Comparison of ENCODE assay signal across 12 mouse cellular contexts in genomic region chr17:3556251-3556650, GRCm38 (mm10). TPM values are rescaled to one million over a fixed set of nuclear protein-coding genes. Genes with fewer than 3 reads are reported as not detected.
DNase-seq lines count a peak whose midpoint lies in the region; ATAC-seq lines count a peak whose summit lies in the region.
"Had no signal": no experiment of that assay in that cellular context is flagged by ENCODE, and none has a peak within 500 bp of the region (broad histone marks: within the 10 kb centered on the region; RNA-seq: fewer than 3 reads in every experiment).

No protein-coding gene starts in this region.

- peak overlapping the region; percentile 73; the same call in 1 of the 2 replicates for H3K4me2 ChIP-seq in midbrain, embryonic 15.5 days
- no peak overlapping the region for H3K4me2 ChIP-seq in midbrain, embryonic 11.5 days
- H3K4me2 ChIP-seq in limb, embryonic 12.5 days = peak overlapping the region; percentile 62; the same call in 1 of the 2 replicates
- peak overlapping the region; percentile 58; the same call in 1 of the 2 replicates for H3K4me2 ChIP-seq in stomach, embryonic 16.5 days (ENCODE audit: low read depth, low read length)

- H3K27me3 ChIP-seq in heart, embryonic 10.5 days (ENCODE audit: insufficient read depth, poor library complexity, severe bottlenecking) = no peaks in the 10 kb centered on the region
- no peaks in the 10 kb centered on the region for H3K27me3 ChIP-seq in midbrain, embryonic 15.5 days (replicated peaks)
- no peaks in the 10 kb centered on the region for H3K27me3 ChIP-seq in midbrain, embryonic 11.5 days (ENCODE audit: control insufficient read depth, insufficient read depth, low read length)
- H3K27me3 ChIP-seq in limb, embryonic 12.5 days = no peaks in the 10 kb centered on the region
- no peaks in the 10 kb centered on the region for H3K27me3 ChIP-seq in stomach, embryonic 16.5 days (ENCODE audit: control insufficient read depth, insufficient read depth, low read length)
- H3K27me3 ChIP-seq: heart, embryonic 15.5 days had no signal

- DNase-seq in heart, embryonic 10.5 days (ENCODE audit: low spot score) = no peak
- DNase-seq in heart, adult 11 months = no peak
- no peak for DNase-seq in midbrain, embryonic 11.5 days (ENCODE audit: low spot score, missing footprints)
- no peak for DNase-seq in spleen, postnatal 36 days (ENCODE audit: low spot score in 2 of 2)
- DNase-seq: thymus, adult 18-20 months had no signal

- H3K27ac ChIP-seq in heart, embryonic 10.5 days = 0 out of 2 replicates have a peak overlapping the region, but pooled peaks have one; percentile 88
- no peak overlapping the region for H3K27ac ChIP-seq in midbrain, embryonic 15.5 days
- H3K27ac ChIP-seq in midbrain, embryonic 11.5 days (ENCODE audit: low read depth, low read length) = no peak overlapping the region
- H3K27ac ChIP-seq in limb, embryonic 12.5 days = no peak overlapping the region
- peak overlapping the region; percentile 91; the same call in 1 of the 2 replicates for H3K27ac ChIP-seq in stomach, embryonic 16.5 days (ENCODE audit: low read length)

- H3K9ac ChIP-seq in midbrain, embryonic 15.5 days = no peak overlapping the region
- no peak overlapping the region for H3K9ac ChIP-seq in midbrain, embryonic 11.5 days (ENCODE audit: low read length)
- H3K9ac ChIP-seq in limb, embryonic 12.5 days (replicated peaks) = no peak overlapping the region
- no peak overlapping the region for H3K9ac ChIP-seq in stomach, embryonic 16.5 days (ENCODE audit: low read length)

- H3K36me3 ChIP-seq in heart, embryonic 10.5 days = peaks cover 5% of the 10 kb centered on the region; the same call in 1 of the 2 replicates
- H3K36me3 ChIP-seq in midbrain, embryonic 15.5 days (replicated peaks) = no peaks in the 10 kb centered on the region
- H3K36me3 ChIP-seq in midbrain, embryonic 11.5 days (ENCODE audit: control insufficient read depth, insufficient read depth, low read length) = no peaks in the 10 kb centered on the region
- peaks cover 12% of the 10 kb centered on the region; the same call in 1 of the 2 replicates for H3K36me3 ChIP-seq in limb, embryonic 12.5 days
- H3K36me3 ChIP-seq in stomach, embryonic 16.5 days (ENCODE audit: control insufficient read depth, insufficient read depth, low read length) = no peaks in the 10 kb centered on the region

- WGBS in heart, embryonic 10.5 days = 66% methylated on average over 1 of the region's 1 CpGs
- 77% methylated on average over 1 of the region's 1 CpGs for WGBS in midbrain, embryonic 15.5 days
- WGBS in midbrain, embryonic 11.5 days = 89% methylated on average over 1 of the region's 1 CpGs
- 34% methylated on average over 1 of the region's 1 CpGs for WGBS in limb, embryonic 12.5 days
- WGBS in stomach, embryonic 16.5 days = 50% methylated on average over 1 of the region's 1 CpGs

- no peaks in the 10 kb centered on the region for H3K9me3 ChIP-seq in heart, embryonic 10.5 days
- no peaks in the 10 kb centered on the region for H3K9me3 ChIP-seq in midbrain, embryonic 15.5 days
- no peaks in the 10 kb centered on the region for H3K9me3 ChIP-seq in midbrain, embryonic 11.5 days (ENCODE audit: control insufficient read depth, low read length)
- H3K9me3 ChIP-seq in limb, embryonic 12.5 days = no peaks in the 10 kb centered on the region
- no peaks in the 10 kb centered on the region for H3K9me3 ChIP-seq in stomach, embryonic 16.5 days (replicated peaks; ENCODE audit: control insufficient read depth, low read length)
- H3K9me3 ChIP-seq: heart, embryonic 15.5 days had no signal

- H3K4me3 ChIP-seq in heart, embryonic 10.5 days = no peak overlapping the region; the same call in 1 of the 2 replicates
- H3K4me3 ChIP-seq in midbrain, embryonic 15.5 days = no peak overlapping the region
- no peak overlapping the region for H3K4me3 ChIP-seq in midbrain, embryonic 11.5 days (ENCODE audit: low read depth, low read length)
- no peak overlapping the region for H3K4me3 ChIP-seq in limb, embryonic 12.5 days (replicated peaks)
- no peak overlapping the region; the same call in 1 of the 2 replicates for H3K4me3 ChIP-seq in stomach, embryonic 16.5 days (replicated peaks; ENCODE audit: low read length)

- ATAC-seq in midbrain, embryonic 15.5 days (replicated peaks) = no peak
- ATAC-seq in midbrain, embryonic 11.5 days (ENCODE audit: low FRiP score) = no peak
- ATAC-seq in limb, embryonic 12.5 days (ENCODE audit: insufficient number of reproducible peaks, insufficient read depth, low FRiP score, low TSS enrichment, low read depth) = no peak
- no peak for ATAC-seq in stomach, embryonic 16.5 days (ENCODE audit: insufficient read depth, low FRiP score)
- ATAC-seq in granulocyte monocyte progenitor cell, adult 5-6 weeks (replicated peaks; ENCODE audit: poor library complexity, severe bottlenecking) = no peak

- peaks cover 8% of the 10 kb centered on the region; the same call in 1 of the 2 replicates for H3K4me1 ChIP-seq in heart, embryonic 10.5 days
- peaks cover 13% of the 10 kb centered on the region for H3K4me1 ChIP-seq in midbrain, embryonic 15.5 days
- H3K4me1 ChIP-seq in midbrain, embryonic 11.5 days (ENCODE audit: control insufficient read depth, insufficient read depth, low read length) = peaks cover 2% of the 10 kb centered on the region
- H3K4me1 ChIP-seq in limb, embryonic 12.5 days (replicated peaks) = peaks cover 13% of the 10 kb centered on the region
- H3K4me1 ChIP-seq in stomach, embryonic 16.5 days (ENCODE audit: control insufficient read depth, insufficient read depth, low read length) = no peaks in the 10 kb centered on the region

RNA-seq across cellular contexts. Expression of gene Tfb1m, which starts 1.3 kb away (rescaled TPM):
- polyA plus RNA-seq in heart, embryonic 10.5 days (2016; fragmentation: Nextera tagmentation; extraction: Ambion mirVana) = 17.0 and 17.9 TPM in 2 replicates
- polyA plus RNA-seq in midbrain, embryonic 15.5 days (2015; fragmentation: Nextera tagmentation; extraction: Ambion mirVana) = 11.7 TPM in 2 replicates
- polyA plus RNA-seq in midbrain, embryonic 11.5 days (2014; fragmentation: Nextera tagmentation; extraction: Ambion mirVana) = 20.2 and 22.3 TPM in 2 replicates
- 18.8 and 21.1 TPM in 2 replicates for polyA plus RNA-seq in limb, embryonic 12.5 days (2016; fragmentation: Nextera tagmentation; extraction: Ambion mirVana)
- 14.2 TPM in 2 replicates for polyA plus RNA-seq in stomach, embryonic 16.5 days (2015; fragmentation: Nextera tagmentation; extraction: Ambion mirVana)
- total RNA-seq in granulocyte monocyte progenitor cell, adult 5-6 weeks (2014; fragmentation: Nextera tagmentation) = 13.8 and 20.8 TPM in 2 replicates
- 15.7 and 16.7 TPM in 2 replicates for total RNA-seq in granulocyte monocyte progenitor cell, adult 5-6 weeks (2017)

RNA-seq across cellular contexts. Expression of gene Cldn20, which starts 23.9 kb away (rescaled TPM):
- polyA plus RNA-seq in heart, embryonic 10.5 days (2016; fragmentation: Nextera tagmentation; extraction: Ambion mirVana) = not detected in 2 replicates
- polyA plus RNA-seq in midbrain, embryonic 15.5 days (2015; fragmentation: Nextera tagmentation; extraction: Ambion mirVana) = not detected in 2 replicates
- not detected in 2 replicates for polyA plus RNA-seq in midbrain, embryonic 11.5 days (2014; fragmentation: Nextera tagmentation; extraction: Ambion mirVana)
- polyA plus RNA-seq in limb, embryonic 12.5 days (2016; fragmentation: Nextera tagmentation; extraction: Ambion mirVana) = not detected in 2 replicates
- polyA plus RNA-seq in stomach, embryonic 16.5 days (2015; fragmentation: Nextera tagmentation; extraction: Ambion mirVana) = not detected in 2 replicates
- total RNA-seq in granulocyte monocyte progenitor cell, adult 5-6 weeks (2014; fragmentation: Nextera tagmentation) = 3.3 TPM in 1 of 2 replicates, not detected in the other
- 0.78 TPM in 1 of 2 replicates, not detected in the other for total RNA-seq in granulocyte monocyte progenitor cell, adult 5-6 weeks (2017)
- total RNA-seq: layer of hippocampus, postnatal 14 days had no signal
- polyA plus RNA-seq: macrophage had no signal

Comparison
In these comparisons a context has a peak if more than half of its experiments do, and no peak if none do; other contexts are left out.
1. H3K27ac ChIP-seq: peak in heart, embryonic 10.5 days (single experiment) and stomach, embryonic 16.5 days (single experiment); none in midbrain, embryonic 15.5 days (single experiment), midbrain, embryonic 11.5 days (single experiment) and limb, embryonic 12.5 days (single experiment).